Mouse (Mus musculus) forebrain, embryonic 14.5 days (tissue): ENCODE measurements around the gene Cdk14. TPM values are rescaled to one million over a fixed set of nuclear protein-coding genes. Genes with fewer than 3 reads are reported as not detected.

ENCODE experiments used
- ATAC-seq: fragments of 200-750 bp; cut with Nextera tagmentation; 2 replicates; pipeline ENCODE4 v1.8.0; 2017; ENCODE audit warnings: mild to moderate bottlenecking, moderate library complexity
- DNase-seq: peaks from one replicate; pipeline ENCODE4 v3.0.0-alpha.2; 2015; ENCODE audit warnings: low spot score
- H3K27ac ChIP-seq: fragments of 300-500 bp; sonication (generic); 2 replicates; pipeline ENCODE4 v1.5.1; 2014; ENCODE audit warnings: low read depth, mild to moderate bottlenecking, control low read depth, low read length, moderate library complexity
- H3K27me3 ChIP-seq: fragments of 300-500 bp; sonication (generic); replicated peaks from 2 replicates; pipeline ENCODE4 v1.6.1; 2014; ENCODE audit warnings: low read length, control low read depth, mixed read lengths; ENCODE audit not compliant: control insufficient read depth, insufficient read depth
- H3K36me3 ChIP-seq: fragments of 300-500 bp; sonication (generic); 2 replicates; pipeline ENCODE4 v1.6.1; 2014; ENCODE audit warnings: low read length, control low read depth; ENCODE audit not compliant: control insufficient read depth, insufficient read depth
- H3K4me1 ChIP-seq: fragments of 300-500 bp; sonication (generic); 2 replicates; pipeline ENCODE4 v1.6.1; 2014; ENCODE audit warnings: antibody characterized with exemption, low read length, control low read depth; ENCODE audit not compliant: control insufficient read depth, insufficient read depth
- H3K4me2 ChIP-seq: fragments of 300-500 bp; sonication (generic); 2 replicates; pipeline ENCODE4 v1.6.1; 2014; ENCODE audit warnings: mild to moderate bottlenecking, control low read depth, low read length
- H3K4me3 ChIP-seq: fragments of 300-500 bp; sonication (generic); 2 replicates; pipeline ENCODE4 v1.5.1; 2014; ENCODE audit warnings: low read depth, low read length, control low read depth
- H3K9ac ChIP-seq: fragments of 300-500 bp; sonication (generic); 2 replicates; pipeline ENCODE4 v1.6.1; 2014; ENCODE audit warnings: mild to moderate bottlenecking, low read length, control low read depth, moderate library complexity
- H3K9me3 ChIP-seq: fragments of 300-500 bp; sonication (generic); replicated peaks from 2 replicates; pipeline ENCODE4 v1.6.1; 2016; ENCODE audit warnings: low read length, control low read depth, mixed read lengths; ENCODE audit not compliant: control insufficient read depth
- WGBS: fragments of 180-500 bp; shearing (Covaris S2); extraction: QIAGEN DNeasy Blood & Tissue Kit; methylation state at CpG from one replicate; pipeline ENCODE4 v1.1.7; 2014; 5-methylcytosine and 5-hydroxymethylcytosine counted together
- polyA plus RNA-seq: library from polyadenylated mRNA; unstranded; fragments of >200 nt; fragmentation: Nextera tagmentation; extraction: Ambion mirVana; gene quantifications from 2 replicates; pipeline ENCODE4 v1.2.1, GENCODE M21; 2014

Gene Cdk14
- polyA plus RNA-seq, 1 experiment from 2014 or later, result 26.6 TPM

DNA sequence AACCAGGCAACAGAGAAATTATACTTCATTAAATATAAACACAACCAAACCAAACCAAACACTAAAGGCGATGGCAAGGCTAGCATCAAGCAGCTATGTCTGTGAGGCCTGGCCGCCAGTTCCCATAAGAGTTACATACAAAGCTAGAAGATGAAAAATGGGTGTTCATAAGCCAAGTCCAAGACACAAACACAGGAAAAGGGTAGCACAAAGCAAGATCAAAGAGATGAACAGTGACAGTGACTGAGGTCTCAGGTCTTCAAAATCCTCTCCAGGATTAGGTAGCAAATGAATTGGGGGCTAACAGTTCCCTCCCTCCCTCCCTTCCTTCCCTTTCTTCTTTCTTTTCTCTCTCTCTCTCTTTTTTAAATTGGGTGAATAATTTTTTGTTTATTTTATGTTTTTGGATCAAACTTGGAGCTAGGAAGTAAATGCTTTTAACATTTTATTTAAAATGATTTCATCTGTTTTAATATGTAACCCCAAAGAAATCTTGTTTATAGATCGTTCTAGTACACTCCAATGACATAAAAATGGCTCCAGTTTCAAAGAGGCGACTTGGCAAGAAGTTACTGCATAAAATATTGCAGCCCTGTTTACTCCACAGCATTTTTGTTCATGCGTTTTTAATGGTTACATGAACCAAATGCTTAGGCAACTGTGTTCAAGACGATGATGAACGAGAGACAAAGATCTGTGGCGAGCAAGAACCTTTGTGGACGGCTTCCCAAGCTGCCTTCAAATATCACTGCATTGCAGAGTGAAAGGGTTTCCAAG lies 568.0 kb downstream of the Cdk14 start:
- 84% methylated on average over 9 of the region's 9 CpGs for WGBS
- no peak for DNase-seq
- H3K36me3 ChIP-seq, result no peaks in the 10 kb centered on the region
- no peak overlapping the region for H3K4me2 ChIP-seq
- peak overlapping the region; percentile 75 for H3K27ac ChIP-seq
- peaks cover 18% of the 10 kb centered on the region for H3K4me1 ChIP-seq
- H3K9me3 ChIP-seq, result no peaks in the 10 kb centered on the region
- no peak overlapping the region for H3K4me3 ChIP-seq
- H3K9ac ChIP-seq, result no peak overlapping the region
- H3K27me3 ChIP-seq, result no peaks in the 10 kb centered on the region
- ATAC-seq, result peak; percentile 43

DNA sequence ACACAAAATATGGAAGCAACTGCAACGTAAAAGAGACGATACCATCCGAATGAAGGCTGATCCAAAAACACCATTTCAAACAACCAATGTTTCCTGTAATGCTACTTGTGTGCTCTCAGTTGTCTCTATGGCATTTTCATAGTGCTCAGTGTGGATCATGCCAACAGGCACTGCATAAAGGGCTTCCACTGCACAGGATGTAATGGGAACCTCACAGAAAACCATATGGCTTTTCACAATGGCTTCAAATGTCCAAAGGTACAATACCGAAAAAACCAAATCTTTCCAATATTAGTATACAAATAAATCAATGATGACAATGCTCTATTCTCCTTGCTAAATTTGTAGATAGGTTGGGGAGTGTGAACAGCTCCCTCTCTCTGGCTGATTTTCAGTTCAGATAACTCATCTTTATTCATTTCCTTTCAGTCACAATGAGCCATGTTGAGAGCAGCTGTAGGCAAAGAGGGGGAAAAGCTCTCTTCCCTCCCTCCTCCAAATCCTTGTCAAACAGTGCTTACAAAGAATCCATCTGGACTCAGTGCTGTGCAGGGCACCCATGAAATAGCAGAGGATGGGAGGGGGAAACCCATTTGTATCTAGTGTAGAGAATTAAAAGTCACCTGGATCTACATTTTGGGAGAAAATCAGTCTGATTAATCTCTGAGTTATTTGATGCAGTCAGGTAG lies 568.7 kb downstream of the Cdk14 start:
- WGBS, result 87% methylated on average over 4 of the region's 4 CpGs
- peak; percentile 98 for ATAC-seq

DNA sequence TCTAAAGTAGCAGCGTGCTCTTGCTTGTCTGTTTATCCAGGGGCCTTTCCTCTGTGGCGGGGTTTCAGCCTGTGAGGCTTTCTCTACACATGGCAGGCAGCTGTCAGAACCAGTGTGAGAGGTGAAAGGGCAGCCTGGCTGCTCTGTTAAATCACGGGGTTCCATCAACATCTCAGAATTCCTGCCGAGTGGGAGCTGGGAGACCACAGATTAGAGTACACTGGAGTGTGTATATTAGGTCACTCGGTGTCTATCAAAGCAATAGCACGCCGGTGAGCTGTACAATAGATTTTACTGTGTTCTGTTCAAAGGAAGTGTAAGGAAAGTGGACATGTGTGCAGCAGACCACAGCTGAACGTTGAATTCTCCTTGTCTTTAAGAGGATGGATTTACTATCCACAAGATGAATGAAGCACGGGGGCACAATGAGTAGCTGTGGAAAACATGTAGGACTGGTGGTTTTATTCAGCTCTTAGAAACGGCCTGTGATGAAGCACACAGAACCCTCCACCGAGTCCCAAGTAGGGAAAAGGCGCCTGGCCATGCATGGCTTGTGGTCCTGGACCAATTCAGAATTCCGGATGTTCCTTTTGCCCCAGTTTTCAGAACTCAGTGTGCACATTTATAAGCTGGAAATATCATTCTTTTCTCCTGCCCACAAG lies 585.2 kb downstream of the Cdk14 start:
- H3K4me3 ChIP-seq, result no peak overlapping the region
- no peaks in the 10 kb centered on the region for H3K27me3 ChIP-seq
- no peak overlapping the region for H3K4me2 ChIP-seq
- no peaks in the 10 kb centered on the region for H3K36me3 ChIP-seq
- peaks cover 12% of the 10 kb centered on the region for H3K4me1 ChIP-seq
- peak overlapping the region; percentile 35; the same call in 1 of the 2 replicates for H3K27ac ChIP-seq
- DNase-seq (peak; percentile 69), ATAC-seq (peak; percentile 84)
- 24% methylated on average over 13 of the region's 13 CpGs for WGBS
- no peaks in the 10 kb centered on the region for H3K9me3 ChIP-seq
- no peak overlapping the region for H3K9ac ChIP-seq

More for the DNA sequence above, 568.7 kb downstream of the Cdk14 start:
- Histone ChIP-seq H3K4me3 (no peak overlapping the region), H3K4me1 (peaks cover 18% of the 10 kb centered on the region), H3K4me2 (no peak overlapping the region), H3K9me3 (no peaks in the 10 kb centered on the region), H3K27ac (peak overlapping the region; percentile 75), H3K27me3 (no peaks in the 10 kb centered on the region), H3K9ac (no peak overlapping the region), H3K36me3 (no peaks in the 10 kb centered on the region)
- peak; percentile 89 for DNase-seq

DNA sequence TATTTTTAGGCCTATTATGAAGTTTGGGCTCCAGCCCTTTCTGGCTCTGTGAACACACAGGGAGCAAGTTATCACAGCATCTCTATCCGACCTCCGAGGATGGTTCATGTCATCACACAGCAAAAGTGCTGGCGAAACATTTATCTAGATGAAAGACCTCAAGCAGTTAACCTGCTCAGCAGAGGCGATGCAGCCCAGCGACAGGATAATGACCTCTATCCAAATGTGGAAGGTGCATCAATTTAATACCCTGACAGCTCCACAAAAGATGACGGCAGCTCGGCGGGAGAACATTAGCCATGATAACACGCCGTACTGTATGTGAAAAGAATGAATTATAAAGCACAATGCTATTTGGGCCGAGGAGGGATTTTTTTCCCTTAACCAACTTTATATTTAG lies 586.2 kb downstream of the Cdk14 start:
- peak; percentile 54 for DNase-seq
- whole genome bisulfite sequencing, result 27% methylated on average over 11 of the region's 11 CpGs
- peaks cover 12% of the 10 kb centered on the region for H3K4me1 ChIP-seq
- H3K27ac ChIP-seq, result no peak overlapping the region
- no peaks in the 10 kb centered on the region for H3K9me3 ChIP-seq
- H3K27me3 ChIP-seq, result no peaks in the 10 kb centered on the region
- H3K4me2 ChIP-seq, result no peak overlapping the region
- H3K9ac ChIP-seq, result no peak overlapping the region
- peak; percentile 28; the same call in 1 of the 2 replicates for ATAC-seq
- H3K4me3 ChIP-seq, result no peak overlapping the region
- no peaks in the 10 kb centered on the region for H3K36me3 ChIP-seq

DNA sequence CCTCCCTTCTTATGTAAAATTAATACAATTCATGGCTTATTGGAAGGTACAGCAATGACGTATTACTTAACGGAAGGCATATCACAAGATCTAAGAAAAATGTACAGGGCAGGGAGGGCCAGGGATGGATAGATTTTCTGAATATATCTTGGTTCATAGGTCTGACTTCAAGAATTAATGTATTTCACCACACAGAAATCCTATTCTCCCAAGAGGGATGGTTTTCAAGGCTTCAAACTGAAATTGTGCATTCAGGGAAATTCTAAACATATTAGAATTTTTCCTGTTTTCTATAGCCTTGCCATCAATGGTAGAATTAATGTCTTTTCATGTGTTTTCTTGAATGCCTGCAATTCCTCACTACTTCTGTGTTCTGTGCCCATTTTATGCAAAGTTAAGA lies 593.2 kb downstream of the Cdk14 start:
- ATAC-seq (no peak), DNase-seq (no peak)
- H3K4me1 ChIP-seq, result peaks cover 3% of the 10 kb centered on the region
- H3K9me3 ChIP-seq, result no peaks in the 10 kb centered on the region
- H3K36me3 ChIP-seq, result no peaks in the 10 kb centered on the region
- H3K27me3 ChIP-seq, result no peaks in the 10 kb centered on the region
- no peak overlapping the region for H3K27ac ChIP-seq
- WGBS, result 92% methylated on average over 2 of the region's 2 CpGs
- no peak overlapping the region for H3K4me2 ChIP-seq
- no peak overlapping the region for H3K9ac ChIP-seq
- no peak overlapping the region for H3K4me3 ChIP-seq

- no peak overlapping the region for H3K27ac ChIP-seq
- H3K4me1 ChIP-seq, result peaks cover 12% of the 10 kb centered on the region
- no peaks in the 10 kb centered on the region for H3K36me3 ChIP-seq
- H3K27me3 ChIP-seq, result no peaks in the 10 kb centered on the region
- H3K4me2 ChIP-seq, result no peak overlapping the region
- WGBS, result 83% methylated on average over 7 of the region's 7 CpGs
- ATAC-seq (no peak), DNase-seq (no peak)
- no peak overlapping the region for H3K4me3 ChIP-seq
- H3K9ac ChIP-seq, result no peak overlapping the region
- no peaks in the 10 kb centered on the region for H3K9me3 ChIP-seq
These were observed 594.2 kb downstream of the Cdk14 start for GRCm38 (mm10) chr5:4825951-4826350.

DNA sequence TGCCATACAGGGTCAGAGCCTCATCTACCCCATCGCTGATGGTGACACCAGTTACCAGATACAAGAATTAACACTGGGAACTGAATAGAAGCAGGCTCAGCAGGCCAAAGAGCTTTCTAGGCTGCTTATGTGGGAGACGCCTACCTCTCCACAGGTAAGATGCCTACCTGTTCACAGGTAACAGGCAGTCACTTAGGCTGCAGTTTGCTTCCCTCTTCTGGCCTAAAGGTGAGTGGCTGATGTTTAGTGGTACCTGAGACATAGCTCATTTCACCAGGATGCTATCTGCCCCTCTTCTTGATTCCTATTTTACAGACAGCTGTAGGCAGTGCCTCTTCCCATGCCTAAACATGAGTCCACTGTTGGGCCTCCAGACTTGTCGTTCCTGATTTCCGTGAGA lies 595.0 kb downstream of the Cdk14 start:
- no peak for ATAC-seq

GRCm38 (mm10) chr5:4824171-4824570 lies 595.9 kb downstream of the Cdk14 start:
- Histone ChIP-seq H3K4me3 (no peak overlapping the region), H3K4me2 (no peak overlapping the region), H3K9ac (no peak overlapping the region), H3K27me3 (no peaks in the 10 kb centered on the region), H3K27ac (no peak overlapping the region), H3K9me3 (no peaks in the 10 kb centered on the region), H3K4me1 (peaks cover 15% of the 10 kb centered on the region), H3K36me3 (no peaks in the 10 kb centered on the region)
- ATAC-seq, result no peak
- peak; percentile 23 for DNase-seq
- whole genome bisulfite sequencing, result 61% methylated on average over 1 of the region's 1 CpGs

More for the DNA sequence above, 595.0 kb downstream of the Cdk14 start:
- Histone ChIP-seq H3K4me1 (peaks cover 15% of the 10 kb centered on the region), H3K27ac (no peak overlapping the region), H3K9me3 (no peaks in the 10 kb centered on the region), H3K36me3 (no peaks in the 10 kb centered on the region), H3K4me2 (no peak overlapping the region), H3K9ac (no peak overlapping the region), H3K27me3 (no peaks in the 10 kb centered on the region), H3K4me3 (no peak overlapping the region)
- no peak for DNase-seq
- 94% methylated on average over 4 of the region's 4 CpGs for whole genome bisulfite sequencing
